Mouse (Mus musculus): ENCODE results near the gene Cacna1s.

Cacna1s gene

GRCm38 (mm10) chr1:136117069-136117468 is 64.5 kb downstream of the Cacna1s start:
- DNase-seq (ENCODE audit: low spot score in 2 of 2) = no peak

GRCm38 (mm10) chr1:136118875-136119274 is 66.3 kb downstream of the Cacna1s start:
- DNase-seq (ENCODE audit: low spot score in 2 of 2) = peak; percentile 87 to 91

- DNase-seq (ENCODE audit: low spot score in 2 of 2) = no peak
Observed at GRCm38 (mm10) chr1:136119571-136120262, 67.2 kb downstream of the Cacna1s start.

- no peak for DNase-seq (ENCODE audit: low spot score in 2 of 2)
Observed at GRCm38 (mm10) chr1:136120263-136120603, 67.7 kb downstream of the Cacna1s start.

- no peak for DNase-seq (ENCODE audit: low spot score in 2 of 2)
Observed at GRCm38 (mm10) chr1:136120785-136121184, 68.2 kb downstream of the Cacna1s start.

- DNase-seq (ENCODE audit: low spot score in 2 of 2) = no peak
Observed at GRCm38 (mm10) chr1:136122030-136122429, 69.5 kb downstream of the Cacna1s start.

- no peak for DNase-seq (ENCODE audit: low spot score in 2 of 2)
Observed at GRCm38 (mm10) chr1:136126159-136126765, 73.7 kb downstream of the Cacna1s start.

- DNase-seq (ENCODE audit: low spot score in 2 of 2) = no peak
Observed at GRCm38 (mm10) chr1:136126895-136127294, 74.3 kb downstream of the Cacna1s start.

GRCm38 (mm10) chr1:136127856-136128255 is 75.3 kb downstream of the Cacna1s start:
- DNase-seq (ENCODE audit: low spot score in 2 of 2) = no peak

- DNase-seq (ENCODE audit: low spot score in 2 of 2) = peak; percentile 77 to 90
Observed at GRCm38 (mm10) chr1:136128416-136128815, 75.9 kb downstream of the Cacna1s start.

GRCm38 (mm10) chr1:136128944-136129589 is 76.5 kb downstream of the Cacna1s start:
- no peak for DNase-seq (ENCODE audit: low spot score in 2 of 2)

- DNase-seq (ENCODE audit: low spot score in 2 of 2) = no peak
Observed at GRCm38 (mm10) chr1:136130107-136130506, 77.6 kb downstream of the Cacna1s start.

GRCm38 (mm10) chr1:136130951-136131558 is 78.5 kb downstream of the Cacna1s start, which contains the start of gene Kif21b:
TSS of gene Kif21b (plus strand) at chr1:136131389.
- DNase-seq (ENCODE audit: low spot score in 2 of 2) = peak; percentile 91 to 92

GRCm38 (mm10) chr1:136131603-136132291 is 79.2 kb downstream of the Cacna1s start:
- DNase-seq (ENCODE audit: low spot score in 2 of 2) = no peak

- no peak for DNase-seq (ENCODE audit: low spot score in 2 of 2)
Observed at GRCm38 (mm10) chr1:136132386-136133201, 80.0 kb downstream of the Cacna1s start.

GRCm38 (mm10) chr1:136133570-136134240 is 81.2 kb downstream of the Cacna1s start:
- peak in 1 of 2 experiments; percentile 70 for DNase-seq (ENCODE audit: low spot score in 2 of 2)

- DNase-seq (ENCODE audit: low spot score in 2 of 2) = no peak
Observed at GRCm38 (mm10) chr1:136134547-136134946, 82.0 kb downstream of the Cacna1s start.

GRCm38 (mm10) chr1:136135046-136135445 is 82.5 kb downstream of the Cacna1s start:
- DNase-seq (ENCODE audit: low spot score in 2 of 2) = no peak

GRCm38 (mm10) chr1:136135777-136136444 is 83.4 kb downstream of the Cacna1s start:
- no peak for DNase-seq (ENCODE audit: low spot score in 2 of 2)

GRCm38 (mm10) chr1:136136547-136136946 is 84.0 kb downstream of the Cacna1s start:
- no peak for DNase-seq (ENCODE audit: low spot score in 2 of 2)

All from frontal cortex, postnatal 36 days (tissue).